Mouse (Mus musculus) hindbrain, embryonic 13.5 days (tissue): ENCODE results near the gene Tmem92. TPM values are rescaled to one million over a fixed set of nuclear protein-coding genes. Genes with fewer than 3 reads are reported as not detected.

ENCODE experiments used
- polyA plus RNA-seq: library from polyadenylated mRNA; unstranded; fragments of >200 nt; fragmentation: Nextera tagmentation; extraction: Ambion mirVana; gene quantifications from 2 replicates; pipeline ENCODE4 v1.2.1, GENCODE M21; 2015

Tmem92 gene
- polyA plus RNA-seq, 1 experiment from 2014 or later, result not detected

Other genes starting within 250 kb of the Tmem92 start
- 4.7 and 5.1 TPM in 2 replicates for gene Rsad1, start 233.4 kb downstream of the Tmem92 start, polyA plus RNA-seq
- 0.32 and 0.38 TPM in 2 replicates for gene Chad, start 217.7 kb downstream of the Tmem92 start, polyA plus RNA-seq
- 1.6 and 1.7 TPM in 2 replicates for gene Acsf2, start 180.8 kb downstream of the Tmem92 start, polyA plus RNA-seq
- gene Lrrc59, start 152.9 kb downstream of the Tmem92 start, polyA plus RNA-seq, result 155 and 163 TPM in 2 replicates
- gene Mrpl27, start 128.9 kb downstream of the Tmem92 start, polyA plus RNA-seq, result 144 and 152 TPM in 2 replicates
- gene Eme1, start 128.7 kb downstream of the Tmem92 start, polyA plus RNA-seq, result 6.2 and 6.4 TPM in 2 replicates
- 12.2 TPM in 2 replicates for gene Xylt2, start 105.2 kb downstream of the Tmem92 start, polyA plus RNA-seq
- 0.09 and 0.12 TPM in 2 replicates for gene Gm11541, start 78.2 kb downstream of the Tmem92 start, polyA plus RNA-seq
- gene Cdc34b, start 40.9 kb downstream of the Tmem92 start, polyA plus RNA-seq, result 0.14 TPM in 1 of 2 replicates, not detected in the other
- gene Col1a1, start 153.5 kb upstream of the Tmem92 start, polyA plus RNA-seq, result 128 and 217 TPM in 2 replicates
- not detected in 2 replicates for gene Hils1, start 184.9 kb upstream of the Tmem92 start, polyA plus RNA-seq
- 0.23 and 0.52 TPM in 2 replicates for gene Sgca, start 193.6 kb upstream of the Tmem92 start, polyA plus RNA-seq
- 16.9 and 17.3 TPM in 2 replicates for gene Ppp1r9b, start 208.3 kb upstream of the Tmem92 start, polyA plus RNA-seq
- 132 and 142 TPM in 2 replicates for gene Samd14, start 227.2 kb upstream of the Tmem92 start, polyA plus RNA-seq